Mouse (Mus musculus): ENCODE measurements around the gene Eci1. TPM values are rescaled to one million over a fixed set of nuclear protein-coding genes. Genes with fewer than 3 reads are reported as not detected.
A peak's percentile ranks its signal among the peaks of the same experiment; 100 is the strongest.

Gene Eci1
- polyA plus RNA-seq, 1 experiment, result 52.6 TPM

DNA sequence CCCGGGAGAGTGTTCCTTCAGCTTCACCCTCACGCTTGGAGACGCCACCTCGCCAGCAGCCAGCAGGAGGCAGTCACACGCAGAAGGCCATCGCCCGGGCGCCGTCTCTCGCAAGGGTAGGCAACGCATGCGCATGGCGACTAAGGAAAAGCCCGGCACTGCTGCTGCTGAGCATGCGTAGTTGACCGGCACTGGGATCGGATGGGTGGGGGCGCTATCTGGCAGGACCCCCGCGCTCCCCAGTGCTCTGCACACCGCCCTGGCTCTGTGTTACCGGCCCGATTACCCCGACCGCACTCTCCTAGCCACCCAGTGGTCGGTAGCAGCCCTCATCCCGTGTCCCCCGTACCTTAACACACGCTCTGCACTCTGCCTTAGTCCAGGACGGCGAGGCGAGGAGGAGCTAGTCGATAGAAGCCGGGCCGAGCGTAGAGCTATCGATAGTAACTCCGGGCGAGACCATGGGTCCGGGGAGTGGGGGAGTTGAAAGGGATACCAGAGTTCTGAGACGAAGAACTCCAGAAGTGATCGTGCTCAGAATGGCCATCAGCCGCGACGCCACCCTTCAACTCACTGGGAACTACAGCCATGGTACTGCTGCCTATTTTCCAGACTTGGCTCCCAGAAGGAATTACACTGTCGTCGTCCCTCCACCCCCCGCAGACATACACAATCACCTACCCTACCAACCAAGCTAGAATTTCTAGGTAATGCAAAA lies 52.4 kb downstream of the Eci1 start, which contains the start of gene Mlst8:
Gene Mlst8, minus strand, starts transcription at position 416 of the 718 bp plus-strand sequence.
- TF ChIP-seq POLR2A (IDR thresholded peaks at IDR 0.05; ENCODE audit: insufficient read length, low read depth), result peak; percentile 88
- 0 out of 2 replicates have a peak, but pooled peaks have one; percentile 10 for TF ChIP-seq CEBPB (IDR thresholded peaks at IDR 0.05; ENCODE audit: insufficient read depth, poor library complexity, severe bottlenecking)
- peak; percentile 80 for TF ChIP-seq POLR2AphosphoS2 (IDR thresholded peaks at IDR 0.05; ENCODE audit: insufficient read length, low read depth)
- TF ChIP-seq E2F4 (IDR thresholded peaks at IDR 0.05; ENCODE audit: insufficient read depth), result no peak
- TF ChIP-seq MYOD1 (IDR thresholded peaks at IDR 0.05; ENCODE audit: control insufficient read depth in 1 of 3, insufficient read length in 2 of 3, low read depth in 2 of 3), result peak in 1 of 3 experiments; percentile 18
- TF ChIP-seq SRF (IDR thresholded peaks at IDR 0.05; ENCODE audit: control insufficient read depth, insufficient read length, low read depth), result peak; percentile 77
- TF ChIP-seq REST (IDR thresholded peaks at IDR 0.05; ENCODE audit: insufficient read depth, insufficient read length), result no peak
- peaks cover 6% of the 10 kb centered on the region for H3K79me2 ChIP-seq (ENCODE audit: control insufficient read depth, insufficient read depth)
- H3K36me3 ChIP-seq (ENCODE audit: control insufficient read depth, insufficient read depth), result peaks cover 18% of the 10 kb centered on the region
- H3ac ChIP-seq (ENCODE audit: control insufficient read depth, insufficient read length), result peak within 1 kb of the TSS; percentile 26
- H3K4me3 ChIP-seq, result peak within 1 kb of the TSS; percentile 56
- H3K4me2 ChIP-seq (ENCODE audit: low read depth), result peak within 1 kb of the TSS; percentile 95
- H3K27me3 ChIP-seq (ENCODE audit: control insufficient read depth, insufficient read depth, insufficient read length), result no peaks in the 10 kb centered on the region

DNA sequence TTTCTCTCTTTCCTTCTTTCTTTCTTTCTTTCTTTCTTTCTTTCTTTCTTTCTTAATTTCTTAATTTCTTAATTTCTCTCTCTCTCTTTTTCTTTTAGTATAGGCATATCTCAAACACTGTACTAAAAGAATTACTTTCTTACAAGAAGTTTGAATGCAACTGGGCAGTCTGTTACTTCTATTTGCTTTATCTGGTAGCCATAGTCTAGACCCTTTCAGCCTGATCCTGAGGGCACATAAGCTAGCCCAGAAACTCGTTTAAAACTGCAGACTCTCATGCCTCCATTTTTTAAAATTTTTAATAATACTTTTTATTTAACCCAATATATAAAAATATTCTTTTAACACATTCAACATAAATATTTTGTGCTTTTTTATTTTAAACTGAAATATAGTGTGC lies 53.0 kb downstream of the Eci1 start:
- H3K27me3 ChIP-seq (ENCODE audit: control insufficient read depth, insufficient read depth, insufficient read length), result no peaks in the 10 kb centered on the region
- peaks cover 6% of the 10 kb centered on the region for H3K79me2 ChIP-seq (ENCODE audit: control insufficient read depth, insufficient read depth)
- peak overlapping the region; percentile 61 for H3K4me2 ChIP-seq (ENCODE audit: low read depth)
- peak overlapping the region; percentile 56 for H3K4me3 ChIP-seq
- H3K36me3 ChIP-seq (ENCODE audit: control insufficient read depth, insufficient read depth), result peaks cover 18% of the 10 kb centered on the region
- no peak for TF ChIP-seq E2F4 (IDR thresholded peaks at IDR 0.05; ENCODE audit: insufficient read depth)
- H3ac ChIP-seq (ENCODE audit: control insufficient read depth, insufficient read length), result peak overlapping the region; percentile 26

DNA sequence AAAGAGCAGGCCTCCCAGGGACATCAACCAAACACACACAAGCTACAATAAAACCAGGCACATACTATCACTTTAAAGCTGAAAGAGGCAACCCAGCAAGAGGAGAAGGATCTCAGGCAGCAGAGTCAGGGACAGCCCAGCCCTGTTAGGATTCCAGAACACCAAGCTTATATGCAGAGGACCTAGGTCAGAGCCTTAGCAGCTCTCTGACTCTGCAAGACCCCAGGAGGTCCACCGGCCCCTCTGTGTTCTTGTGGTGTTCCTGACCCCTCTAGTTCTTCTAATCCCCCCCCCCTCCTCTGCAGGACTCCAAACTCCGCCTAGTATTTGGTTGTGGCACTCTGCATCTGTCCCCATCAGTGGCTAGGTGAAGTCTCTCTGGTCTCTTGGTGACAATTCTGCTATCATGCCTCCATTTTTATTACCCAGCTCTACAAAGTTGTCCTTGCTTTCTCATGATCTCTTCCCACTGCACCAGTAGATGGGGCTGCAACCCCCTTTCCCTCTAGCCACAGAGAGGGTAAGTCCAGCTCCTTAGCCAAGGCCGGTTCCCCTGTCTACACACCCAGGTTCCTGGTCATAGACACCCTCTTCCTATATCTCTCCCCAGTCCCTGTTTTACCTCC lies 53.9 kb downstream of the Eci1 start:
- H3K4me2 ChIP-seq (ENCODE audit: low read depth), result peak overlapping the region; percentile 61
- H3K36me3 ChIP-seq (ENCODE audit: control insufficient read depth, insufficient read depth), result peaks cover 15% of the 10 kb centered on the region
- H3K79me2 ChIP-seq (ENCODE audit: control insufficient read depth, insufficient read depth), result peaks cover 6% of the 10 kb centered on the region
- no peak overlapping the region for H3ac ChIP-seq (ENCODE audit: control insufficient read depth, insufficient read length)
- TF ChIP-seq MYOG (IDR thresholded peaks at IDR 0.05; ENCODE audit: control insufficient read depth in 1 of 3, insufficient read depth in 1 of 3, insufficient read length in 2 of 3, low read depth in 2 of 3), result no peak
- no peak for TF ChIP-seq TCF12 (IDR thresholded peaks at IDR 0.05; ENCODE audit: insufficient read depth, poor library complexity, severe bottlenecking)
- TF ChIP-seq MAX (IDR thresholded peaks at IDR 0.05; ENCODE audit: low read depth), result no peak
- no peak for TF ChIP-seq E2F4 (IDR thresholded peaks at IDR 0.05; ENCODE audit: insufficient read depth)
- no peak for TF ChIP-seq REST (IDR thresholded peaks at IDR 0.05; ENCODE audit: insufficient read depth, insufficient read length)
- TF ChIP-seq POLR2AphosphoS2 (IDR thresholded peaks at IDR 0.05; ENCODE audit: insufficient read length, low read depth), result no peak
- no peak for TF ChIP-seq TCF3 (IDR thresholded peaks at IDR 0.05; ENCODE audit: insufficient read length, low read depth)
- no peak for TF ChIP-seq POLR2A (IDR thresholded peaks at IDR 0.05; ENCODE audit: insufficient read length, low read depth)
- TF ChIP-seq SRF (IDR thresholded peaks at IDR 0.05; ENCODE audit: control insufficient read depth, insufficient read length, low read depth), result no peak
- no peak for TF ChIP-seq CEBPB (IDR thresholded peaks at IDR 0.05; ENCODE audit: insufficient read depth, poor library complexity, severe bottlenecking)
- no peak for TF ChIP-seq MYOD1 (IDR thresholded peaks at IDR 0.05; ENCODE audit: control insufficient read depth in 1 of 3, insufficient read length in 2 of 3, low read depth in 2 of 3)
- no peak for TF ChIP-seq USF1 (IDR thresholded peaks at IDR 0.05; ENCODE audit: low read depth)
- peak overlapping the region; percentile 56 for H3K4me3 ChIP-seq
- H3K27me3 ChIP-seq (ENCODE audit: control insufficient read depth, insufficient read depth, insufficient read length), result no peaks in the 10 kb centered on the region

DNA sequence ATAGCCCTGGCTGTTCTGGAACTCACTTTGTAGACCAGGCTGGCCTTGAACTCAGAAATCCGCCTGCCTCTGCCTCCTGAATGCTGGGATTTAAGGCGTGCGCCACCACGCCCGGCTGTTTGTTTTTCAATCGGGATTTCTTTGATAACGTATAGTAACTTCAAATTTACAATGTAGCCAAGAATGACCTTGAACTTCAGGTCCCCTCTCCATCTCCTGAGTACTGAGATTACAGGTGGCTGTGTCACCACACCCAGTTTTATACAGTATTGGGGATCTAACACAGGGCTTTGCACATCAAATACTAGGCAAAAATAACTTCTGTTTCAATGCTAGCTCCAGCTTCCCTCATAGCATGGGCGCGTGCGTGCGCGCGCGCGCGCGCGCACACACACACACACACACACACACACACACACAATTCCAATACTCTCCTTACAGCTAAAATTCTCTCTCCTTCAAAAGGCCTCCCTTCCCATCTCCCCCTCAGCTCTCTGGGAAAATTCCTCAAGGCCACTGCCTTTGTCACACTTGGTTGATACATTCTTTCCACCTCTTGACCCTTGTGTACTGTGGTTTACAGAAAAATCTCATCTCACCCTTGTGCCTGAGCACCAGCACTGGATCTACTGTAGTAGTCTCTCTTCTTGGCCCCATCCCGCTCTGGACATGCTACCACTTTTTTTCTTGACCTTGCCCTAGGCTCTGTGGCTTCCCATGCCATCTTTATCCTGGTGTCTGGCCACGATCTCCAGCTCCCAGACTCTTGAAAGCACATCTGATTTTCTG lies 54.8 kb downstream of the Eci1 start:
- no peak for TF ChIP-seq POLR2A (IDR thresholded peaks at IDR 0.05; ENCODE audit: insufficient read length, low read depth)
- no peak for TF ChIP-seq MYOD1 (IDR thresholded peaks at IDR 0.05; ENCODE audit: control insufficient read depth in 1 of 3, insufficient read length in 2 of 3, low read depth in 2 of 3)
- no peak for TF ChIP-seq E2F4 (IDR thresholded peaks at IDR 0.05; ENCODE audit: insufficient read depth)
- TF ChIP-seq REST (IDR thresholded peaks at IDR 0.05; ENCODE audit: insufficient read depth, insufficient read length), result no peak
- TF ChIP-seq MYOG (IDR thresholded peaks at IDR 0.05; ENCODE audit: control insufficient read depth in 1 of 3, insufficient read depth in 1 of 3, insufficient read length in 2 of 3, low read depth in 2 of 3), result no peak
- TF ChIP-seq USF1 (IDR thresholded peaks at IDR 0.05; ENCODE audit: low read depth), result no peak
- TF ChIP-seq SRF (IDR thresholded peaks at IDR 0.05; ENCODE audit: control insufficient read depth, insufficient read length, low read depth), result no peak
- TF ChIP-seq TCF12 (IDR thresholded peaks at IDR 0.05; ENCODE audit: insufficient read depth, poor library complexity, severe bottlenecking), result no peak
- TF ChIP-seq CEBPB (IDR thresholded peaks at IDR 0.05; ENCODE audit: insufficient read depth, poor library complexity, severe bottlenecking), result no peak
- TF ChIP-seq TCF3 (IDR thresholded peaks at IDR 0.05; ENCODE audit: insufficient read length, low read depth), result no peak
- no peak for TF ChIP-seq POLR2AphosphoS2 (IDR thresholded peaks at IDR 0.05; ENCODE audit: insufficient read length, low read depth)
- no peak for TF ChIP-seq MAX (IDR thresholded peaks at IDR 0.05; ENCODE audit: low read depth)
- peaks cover 6% of the 10 kb centered on the region for H3K36me3 ChIP-seq (ENCODE audit: control insufficient read depth, insufficient read depth)
- H3K27me3 ChIP-seq (ENCODE audit: control insufficient read depth, insufficient read depth, insufficient read length), result no peaks in the 10 kb centered on the region
- H3ac ChIP-seq (ENCODE audit: control insufficient read depth, insufficient read length), result no peak overlapping the region
- no peak overlapping the region for H3K4me3 ChIP-seq
- H3K4me2 ChIP-seq (ENCODE audit: low read depth), result no peak overlapping the region
- peaks cover 6% of the 10 kb centered on the region for H3K79me2 ChIP-seq (ENCODE audit: control insufficient read depth, insufficient read depth)
